Mouse (Mus musculus): ENCODE data around the gene Tacc3.

The Tacc3 gene

DNA sequence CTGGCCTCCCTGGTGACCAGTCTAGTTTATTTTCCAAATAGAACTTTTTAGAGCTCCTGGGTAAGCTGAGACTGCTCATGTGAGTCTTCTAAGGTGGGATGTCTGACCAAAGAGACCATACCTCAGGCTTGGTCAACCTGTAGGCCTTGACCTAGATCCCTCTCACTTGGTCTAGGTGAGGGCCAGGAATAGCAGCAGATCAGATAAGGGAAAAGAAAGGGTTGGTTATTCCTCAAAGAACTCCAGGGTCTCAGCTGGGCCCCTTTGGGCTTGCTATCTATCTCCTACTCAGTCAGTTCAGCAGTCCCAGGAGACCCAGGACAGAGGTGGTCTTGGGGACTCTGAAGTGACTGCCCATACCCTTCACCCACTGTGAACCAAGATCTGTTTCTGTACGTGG is 39.6 kb downstream of the Tacc3 start:
- no peak for TF ChIP-seq GATA4 (IDR thresholded peaks at IDR 0.05; ENCODE audit: insufficient replicate concordance, low read length)

DNA sequence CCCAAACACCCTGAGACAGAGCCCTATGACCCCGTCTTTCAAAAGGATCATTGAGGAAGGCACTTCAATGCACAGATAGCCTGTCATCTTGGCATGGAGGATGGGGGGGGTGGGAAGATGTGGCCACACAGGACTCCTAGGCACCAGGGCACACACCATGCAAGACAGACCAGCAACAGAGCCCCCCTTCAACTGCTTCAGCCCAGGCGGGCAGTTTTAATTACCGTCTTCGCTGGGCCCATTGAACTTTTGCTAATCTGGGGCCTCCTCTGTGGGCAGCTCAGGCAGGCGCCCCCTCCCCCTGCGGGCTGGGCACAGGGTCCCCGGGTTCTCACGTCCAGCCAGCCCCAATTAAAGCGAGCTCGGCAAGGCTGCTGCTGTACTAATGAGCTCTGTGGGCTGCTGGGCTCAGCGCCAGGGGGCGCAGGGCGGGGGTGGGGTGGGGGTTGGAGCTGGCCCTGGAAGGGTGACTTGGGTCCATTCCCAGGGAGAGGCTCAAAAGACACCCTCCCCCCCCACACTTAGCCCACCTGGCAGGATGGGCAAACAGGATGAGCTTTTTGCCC is 40.1 kb downstream of the Tacc3 start:
- no peak for TF ChIP-seq GATA4 (IDR thresholded peaks at IDR 0.05; ENCODE audit: insufficient replicate concordance, low read length)

DNA sequence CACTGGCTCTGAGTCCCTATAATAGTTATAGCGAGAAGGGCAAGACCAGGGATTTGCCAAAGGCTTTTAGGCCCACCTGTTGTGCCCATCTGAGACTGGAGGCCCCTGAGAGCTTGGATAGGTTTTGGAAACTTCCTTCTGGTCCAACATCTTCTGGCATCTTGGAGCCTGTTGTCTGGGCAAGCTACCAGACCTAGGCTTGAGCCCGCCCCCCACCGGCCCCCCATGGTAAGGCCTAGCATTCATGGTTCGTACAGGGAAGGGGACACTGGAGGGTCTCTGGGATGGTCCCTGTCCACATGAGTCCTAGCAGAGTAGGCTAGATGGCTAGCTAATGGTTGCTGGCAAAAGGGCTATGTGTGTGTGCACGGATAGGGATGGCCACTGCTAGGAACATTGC is 40.7 kb downstream of the Tacc3 start:
- no peak for TF ChIP-seq GATA4 (IDR thresholded peaks at IDR 0.05; ENCODE audit: insufficient replicate concordance, low read length)

DNA sequence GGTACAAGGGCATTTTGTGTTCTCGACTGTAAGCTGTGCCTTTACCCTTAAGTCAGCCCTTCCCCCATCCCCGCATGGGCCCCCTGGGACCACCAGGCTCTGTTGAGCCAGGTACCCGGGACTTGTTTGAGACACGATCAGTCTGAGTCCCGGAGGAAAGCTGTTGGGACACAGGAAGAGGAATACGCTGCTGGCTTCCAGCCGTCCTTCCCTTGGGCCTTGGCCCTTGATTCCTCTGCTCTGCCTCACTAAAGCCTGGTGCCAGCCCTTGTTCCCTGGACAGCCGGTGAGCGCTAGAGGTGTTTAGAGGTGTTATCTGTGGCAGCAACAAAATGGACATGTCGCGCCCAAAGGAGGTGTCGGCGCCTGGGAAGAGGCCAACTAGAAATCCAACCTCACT is 42.1 kb downstream of the Tacc3 start:
- no peak for TF ChIP-seq GATA4 (IDR thresholded peaks at IDR 0.05; ENCODE audit: insufficient replicate concordance, low read length)

DNA sequence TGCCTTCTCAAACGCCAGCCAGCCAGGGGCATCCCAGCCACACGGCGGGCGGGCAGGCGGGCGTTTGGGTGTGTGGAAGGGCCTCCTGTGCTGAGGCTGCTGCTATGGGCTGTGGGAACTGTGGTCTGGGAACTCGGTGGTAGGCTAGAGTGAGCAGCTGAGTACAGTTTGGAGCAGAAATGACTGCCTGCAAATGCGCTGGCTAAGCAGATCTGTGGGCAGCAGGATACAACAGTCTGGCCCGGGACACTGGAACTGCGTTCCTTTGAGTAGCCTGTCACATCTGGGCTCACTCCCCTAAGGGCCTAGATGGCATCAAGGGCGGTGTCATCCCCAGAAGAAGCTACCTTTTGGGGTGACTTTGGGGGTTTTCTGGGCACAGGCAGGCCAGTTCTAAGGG is 43.9 kb downstream of the Tacc3 start:
- no peak for TF ChIP-seq GATA4 (IDR thresholded peaks at IDR 0.05; ENCODE audit: insufficient replicate concordance, low read length)

DNA sequence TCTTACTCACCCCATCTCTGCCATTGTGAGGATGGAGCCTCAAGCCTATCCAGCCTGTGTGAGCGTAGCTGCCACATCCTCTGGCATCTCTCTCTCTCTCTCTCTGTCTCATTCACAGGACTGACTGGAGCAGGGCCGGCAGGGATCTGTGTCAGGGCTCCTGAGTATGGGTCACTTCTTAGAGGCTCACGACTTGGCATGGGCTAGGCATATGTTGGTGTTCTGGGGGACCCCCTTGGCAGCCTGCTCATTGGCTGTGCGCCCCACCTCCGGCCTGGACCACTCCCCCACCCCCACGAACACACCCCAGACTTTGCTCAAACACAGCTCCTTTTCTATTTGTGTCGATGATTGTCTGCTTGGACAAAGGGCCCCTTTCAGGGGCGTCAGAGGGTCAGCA is 46.1 kb downstream of the Tacc3 start:
- no peak for TF ChIP-seq GATA4 (IDR thresholded peaks at IDR 0.05; ENCODE audit: insufficient replicate concordance, low read length)

DNA sequence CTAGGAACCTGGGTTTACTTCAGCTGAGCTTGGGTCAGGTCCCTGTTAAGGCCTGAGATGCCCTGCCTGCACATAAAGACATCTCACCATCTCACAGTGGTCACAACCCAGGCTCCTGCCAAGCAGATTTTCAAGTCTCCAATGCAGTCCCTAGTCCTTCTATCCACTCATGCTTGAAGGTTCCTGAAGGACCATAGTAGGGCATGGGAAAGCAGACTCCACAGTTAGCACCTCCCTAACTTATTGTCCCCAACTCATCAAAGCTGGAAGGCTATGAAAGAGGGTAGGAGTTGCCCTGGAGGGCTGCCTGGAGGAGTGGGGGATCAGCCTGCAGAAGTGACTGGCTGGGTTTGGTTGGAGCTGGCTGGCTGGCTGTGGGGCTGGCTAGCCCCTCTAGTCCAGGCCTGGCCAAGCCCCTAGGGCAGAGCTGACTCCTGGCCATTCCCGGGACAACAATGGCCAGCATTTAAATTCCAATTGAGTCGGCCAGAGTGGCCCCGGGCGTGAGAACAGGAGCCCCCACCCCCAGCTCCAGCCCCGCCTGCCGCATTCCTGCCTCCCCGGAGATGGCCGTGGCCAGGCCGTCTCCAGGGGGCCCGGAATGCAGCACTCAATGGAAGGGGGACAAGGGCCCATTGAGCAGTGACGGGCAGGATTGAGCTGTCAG is 47.1 kb downstream of the Tacc3 start:
- no peak for TF ChIP-seq GATA4 (IDR thresholded peaks at IDR 0.05; ENCODE audit: insufficient replicate concordance, low read length)

DNA sequence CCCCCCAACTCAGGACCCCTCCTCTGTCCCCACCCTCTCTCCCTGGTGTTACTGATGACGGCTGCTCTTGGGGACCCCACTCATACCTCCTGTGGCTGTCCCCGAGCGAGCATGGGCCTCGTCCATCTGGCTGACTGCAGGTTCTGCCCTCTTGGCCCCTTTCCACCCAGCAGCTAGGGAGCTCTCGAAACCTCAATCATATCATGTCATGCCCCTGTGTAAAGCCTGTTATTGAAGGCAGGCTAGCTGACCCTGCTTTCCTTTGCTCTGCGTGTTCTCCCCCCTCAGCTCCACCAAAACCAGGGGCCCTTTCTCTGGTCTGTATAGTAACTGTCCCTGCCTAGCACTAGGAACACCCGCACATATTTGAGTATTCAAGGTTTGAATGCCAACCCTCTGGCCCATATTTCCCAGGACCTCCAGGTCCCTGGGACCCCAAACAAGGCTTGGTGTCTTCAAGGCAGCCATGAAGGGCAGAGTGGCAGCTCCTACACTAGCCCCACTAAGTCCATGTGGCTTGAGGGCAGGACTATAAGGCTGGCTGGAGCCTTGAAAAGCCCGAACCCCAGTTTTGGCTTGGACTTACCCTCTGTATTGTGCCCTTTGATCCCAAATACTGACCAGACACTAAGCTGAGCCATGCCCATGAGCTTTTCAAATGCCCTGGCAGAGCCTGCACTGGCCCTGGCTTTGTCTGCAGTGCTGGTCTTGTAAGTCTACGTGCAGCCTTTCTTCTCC is 47.9 kb downstream of the Tacc3 start:
- TF ChIP-seq GATA4 (IDR thresholded peaks at IDR 0.05; ENCODE audit: insufficient replicate concordance, low read length): no peak

DNA sequence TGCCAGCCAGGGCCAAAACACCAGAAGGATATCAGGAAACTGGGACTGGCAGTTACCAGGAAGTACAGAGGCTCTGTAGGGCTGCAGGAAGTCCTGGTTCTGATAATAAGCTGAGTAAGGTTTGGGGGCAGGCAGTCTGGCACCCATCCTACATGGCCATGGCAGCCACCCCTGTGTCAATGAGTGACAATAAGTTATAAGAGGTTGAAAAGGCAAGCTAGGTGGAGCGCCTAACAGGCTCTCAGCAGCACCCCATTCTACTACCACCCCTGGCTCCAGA is 48.4 kb downstream of the Tacc3 start:
- no peak for TF ChIP-seq GATA4 (IDR thresholded peaks at IDR 0.05; ENCODE audit: insufficient replicate concordance, low read length)

DNA sequence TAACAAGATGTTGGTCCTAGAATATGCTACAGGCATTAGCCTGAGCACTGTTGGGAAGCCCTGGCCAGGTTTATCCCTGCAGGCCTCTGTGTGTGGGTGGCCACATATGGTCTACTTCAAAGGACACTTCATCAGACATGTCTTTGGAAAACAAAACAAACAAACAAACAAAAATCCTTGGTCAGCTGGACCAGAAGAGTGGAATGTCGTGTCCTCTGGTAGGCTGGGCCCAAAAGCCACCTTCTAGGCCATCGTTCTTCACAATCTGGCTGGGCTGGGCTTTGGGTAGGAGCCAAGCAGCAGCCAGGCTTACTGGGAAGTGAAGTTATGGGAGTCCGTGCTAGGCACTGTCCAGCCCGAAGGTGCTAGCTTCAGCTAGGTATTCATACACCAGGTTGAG is 49.2 kb downstream of the Tacc3 start:
- no peak for TF ChIP-seq GATA4 (IDR thresholded peaks at IDR 0.05; ENCODE audit: insufficient replicate concordance, low read length)

DNA sequence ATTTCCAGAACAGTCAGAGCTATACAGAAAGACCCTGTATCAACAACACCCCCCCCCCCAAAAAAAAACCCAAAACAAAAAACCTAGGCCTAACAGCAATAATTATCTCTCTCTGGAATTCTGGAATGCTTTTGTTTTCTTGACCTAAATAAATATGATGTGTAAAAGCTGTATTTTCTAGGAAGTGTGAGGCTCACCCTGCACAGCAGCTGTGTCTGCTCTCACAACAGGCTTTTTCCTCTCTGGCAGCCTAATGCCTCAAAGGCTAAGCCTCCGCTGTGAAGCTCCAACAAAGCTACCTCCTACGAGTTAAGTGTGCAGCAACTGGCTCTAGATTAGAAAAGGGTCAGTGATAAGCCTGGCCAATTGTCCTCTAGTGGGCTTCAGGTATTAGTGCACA is 51.1 kb downstream of the Tacc3 start:
- no peak for TF ChIP-seq GATA4 (IDR thresholded peaks at IDR 0.05; ENCODE audit: insufficient replicate concordance, low read length)

DNA sequence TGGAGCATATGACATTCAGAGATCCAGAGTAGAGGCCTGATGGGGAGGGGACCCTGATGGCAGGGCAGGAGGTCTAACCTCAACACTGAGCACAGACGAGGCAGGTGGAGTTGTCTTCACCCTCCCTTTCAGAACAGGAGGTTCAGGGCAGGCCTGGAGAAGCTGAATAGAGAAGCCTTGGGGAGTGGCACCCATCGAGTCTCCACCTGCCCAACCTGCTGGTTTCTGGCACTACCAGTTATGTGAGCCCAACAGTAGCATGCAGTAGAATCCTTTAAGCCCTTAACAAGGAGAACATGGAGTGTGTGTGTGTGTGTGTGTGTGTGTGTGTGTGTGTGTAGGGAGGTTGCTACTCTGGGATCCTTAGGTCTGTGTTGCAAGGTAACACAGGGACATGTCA is 54.6 kb downstream of the Tacc3 start:
- TF ChIP-seq GATA4 (IDR thresholded peaks at IDR 0.05; ENCODE audit: insufficient replicate concordance, low read length): no peak

DNA sequence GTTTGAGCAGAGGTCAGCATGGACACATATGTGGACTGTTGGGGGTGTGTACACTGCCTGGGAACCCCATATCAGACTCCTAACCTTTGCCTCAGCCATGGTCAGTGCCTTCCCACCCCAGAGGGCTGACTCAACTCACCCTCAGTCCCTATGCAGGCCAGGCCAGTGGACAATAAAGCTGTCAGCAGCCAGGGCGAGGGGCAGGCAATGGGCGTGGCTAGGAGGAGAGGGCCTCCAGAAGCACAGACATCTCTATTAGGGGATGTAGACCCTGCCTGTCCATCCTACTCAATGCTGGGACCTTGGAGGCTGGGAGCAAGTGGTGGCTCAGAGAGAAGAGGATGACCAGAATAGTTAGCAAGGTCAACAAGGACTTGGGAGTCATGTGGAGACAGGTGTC is 57.3 kb downstream of the Tacc3 start:
- no peak for TF ChIP-seq GATA4 (IDR thresholded peaks at IDR 0.05; ENCODE audit: insufficient replicate concordance, low read length)

DNA sequence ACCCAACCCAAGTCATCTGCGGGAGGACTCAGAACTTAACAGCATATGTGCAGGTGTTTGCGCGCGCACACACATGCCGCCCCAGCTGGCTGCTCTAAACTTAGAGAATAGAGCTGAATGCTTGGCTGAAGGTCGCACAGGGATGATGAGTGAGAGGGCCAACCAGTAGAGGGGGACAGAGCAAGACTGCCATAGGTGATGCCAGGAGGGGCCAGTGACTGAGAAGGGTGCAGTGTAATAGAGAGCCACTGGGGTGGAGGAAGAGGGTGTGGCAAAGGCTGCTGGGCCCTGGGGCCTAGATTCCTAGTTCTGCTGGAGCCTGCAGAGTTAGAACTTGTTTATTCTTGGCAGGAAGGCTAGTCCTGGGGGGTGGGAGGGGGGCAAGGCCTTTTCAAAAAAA is 58.5 kb downstream of the Tacc3 start:
- TF ChIP-seq GATA4 (IDR thresholded peaks at IDR 0.05; ENCODE audit: insufficient replicate concordance, low read length): no peak

DNA sequence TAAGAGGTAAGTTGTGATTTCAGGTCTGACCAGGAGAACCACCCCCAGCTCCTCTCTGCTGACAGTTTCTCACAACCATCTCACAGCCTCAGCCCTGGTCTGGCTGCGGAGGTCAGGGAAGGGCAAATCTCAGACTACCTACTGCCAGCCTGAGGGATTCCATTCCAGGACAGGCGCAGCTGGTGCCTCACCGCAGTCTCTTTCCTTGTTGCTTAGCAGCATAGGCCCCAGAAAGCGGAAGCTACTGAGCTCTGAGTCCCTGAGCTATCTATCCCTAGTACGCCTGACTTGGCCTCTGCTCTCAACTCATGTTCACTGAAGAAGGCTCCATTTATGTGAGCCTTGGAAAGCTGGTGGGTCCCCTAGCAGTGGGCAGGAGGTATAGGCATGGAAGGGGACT is 60.5 kb downstream of the Tacc3 start:
- TF ChIP-seq GATA4 (IDR thresholded peaks at IDR 0.05; ENCODE audit: insufficient replicate concordance, low read length): no peak

DNA sequence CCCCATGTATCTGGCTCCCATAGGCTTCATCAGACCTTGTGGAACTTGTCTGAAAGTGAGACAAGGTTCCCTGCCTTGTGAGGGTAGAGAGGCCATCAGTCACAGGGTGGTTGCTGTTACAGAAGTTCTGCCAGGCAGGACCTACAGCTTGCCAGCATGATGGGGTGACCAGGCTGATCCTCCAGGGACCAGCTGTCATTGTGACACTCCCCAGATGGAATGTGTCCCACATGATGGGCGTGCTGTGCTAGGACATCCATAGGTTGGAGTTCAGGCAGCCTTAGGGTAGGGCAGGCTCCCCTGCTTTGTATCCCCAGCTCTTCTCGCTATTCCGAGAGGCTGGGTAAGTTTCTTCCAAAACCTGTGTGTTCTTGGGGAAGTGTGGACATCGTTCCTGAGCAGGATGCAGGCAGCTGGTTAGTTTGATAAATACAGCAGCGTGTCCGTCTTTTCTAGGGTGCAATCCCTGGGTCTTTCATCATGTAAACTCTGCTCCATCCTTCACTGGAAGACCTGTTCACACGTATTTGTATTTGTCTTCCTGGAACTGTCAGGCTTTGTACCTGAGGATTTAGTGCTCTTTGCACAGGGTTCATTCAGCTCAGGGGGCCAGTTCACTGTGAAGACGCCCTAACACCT is 63.0 kb downstream of the Tacc3 start:
- TF ChIP-seq GATA4 (IDR thresholded peaks at IDR 0.05; ENCODE audit: insufficient replicate concordance, low read length): no peak

Measured in liver, adult (tissue).